Mouse (Mus musculus): Measurements from ENCODE around the gene Snrpd2. TPM values are rescaled to one million over a fixed set of nuclear protein-coding genes. Genes with fewer than 3 reads are reported as not detected.

Gene Snrpd2
- polyA plus RNA-seq, 2 experiments: 143 to 151 TPM

DNA sequence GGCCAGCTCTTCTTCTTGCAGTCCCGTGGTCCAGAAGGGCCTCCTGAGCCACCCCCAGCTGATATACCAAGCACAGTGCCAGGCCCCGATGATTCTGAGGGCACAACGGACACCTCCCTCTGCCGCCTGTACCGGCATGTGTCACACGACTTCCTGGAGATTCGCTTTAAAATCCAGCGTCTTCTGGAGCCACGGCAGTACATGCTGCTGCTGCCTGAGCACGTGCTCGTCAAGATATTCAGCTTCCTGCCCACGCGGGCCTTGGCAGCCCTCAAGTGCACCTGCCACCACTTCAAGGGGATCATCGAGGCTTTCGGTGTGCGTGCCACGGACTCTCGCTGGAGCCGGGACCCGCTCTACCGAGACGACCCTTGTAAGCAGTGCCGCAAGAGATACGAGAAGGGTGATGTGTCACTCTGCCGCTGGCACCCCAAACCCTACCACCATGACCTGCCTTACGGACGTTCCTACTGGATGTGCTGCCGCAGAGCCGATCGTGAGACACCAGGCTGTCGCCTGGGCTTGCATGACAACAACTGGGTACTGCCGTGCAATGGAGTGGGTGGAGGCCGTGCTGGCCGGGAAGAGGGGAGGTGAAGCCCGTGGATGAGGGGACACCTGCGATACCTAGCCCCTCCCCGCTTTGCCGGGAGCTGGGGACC lies 12.7 kb upstream of the Snrpd2 start:
- no peak for TF ChIP-seq POLR2A (IDR thresholded peaks at IDR 0.05; ENCODE audit: borderline replicate concordance, extremely low read depth, insufficient read depth, insufficient read length)
- DNase-seq (ENCODE audit: low spot score) (no peak), ATAC-seq (ENCODE audit: low FRiP score, low read depth) (no peak)
- no peaks in the 10 kb centered on the region for H3K27me3 ChIP-seq (ENCODE audit: control insufficient read depth, insufficient read depth, low read length)
- H3K9ac ChIP-seq (ENCODE audit: low read depth, low read length, severe bottlenecking): no peak overlapping the region
- no peak overlapping the region for H3K4me3 ChIP-seq (replicated peaks; ENCODE audit: low read length)
- 91% methylated on average over 38 of the region's 38 CpGs for WGBS
- peaks cover 3% of the 10 kb centered on the region; the same call in 1 of the 2 replicates for H3K4me1 ChIP-seq (ENCODE audit: control insufficient read depth, insufficient read depth, low read length)
- no peak overlapping the region for H3K4me2 ChIP-seq (replicated peaks; ENCODE audit: low read depth, low read length, severe bottlenecking)
- peaks cover 57% of the 10 kb centered on the region for H3K36me3 ChIP-seq (ENCODE audit: control insufficient read depth, insufficient read depth, low read length)
- no peak overlapping the region for H3K27ac ChIP-seq (replicated peaks; ENCODE audit: low read depth, low read length)
- H3K9me3 ChIP-seq (ENCODE audit: control insufficient read depth, low read length): no peaks in the 10 kb centered on the region

DNA sequence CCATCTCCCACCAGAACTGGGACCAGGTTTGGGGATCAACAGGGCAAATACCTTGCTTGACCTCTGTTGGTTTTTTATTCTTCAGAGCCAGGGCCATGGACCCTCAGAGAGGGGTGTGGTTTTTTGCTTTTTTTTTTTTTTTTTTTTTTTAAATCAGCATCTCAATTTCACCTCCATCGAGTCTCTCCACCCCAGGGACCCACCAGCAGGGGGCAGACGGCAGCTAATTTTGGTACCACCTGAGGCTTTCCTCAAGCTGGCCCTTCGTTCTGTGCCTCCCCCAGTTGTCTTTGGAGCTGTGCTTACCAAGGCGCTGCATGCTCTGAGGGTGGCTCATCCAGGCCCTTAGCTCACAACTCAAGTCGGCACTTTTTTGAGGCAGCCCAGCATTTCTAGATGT lies 12.1 kb upstream of the Snrpd2 start:
- Histone ChIP-seq H3K27ac (replicated peaks; ENCODE audit: low read depth, low read length) (no peak overlapping the region), H3K9me3 (ENCODE audit: control insufficient read depth, low read length) (no peaks in the 10 kb centered on the region), H3K4me1 (ENCODE audit: control insufficient read depth, insufficient read depth, low read length) (no peaks in the 10 kb centered on the region), H3K27me3 (ENCODE audit: control insufficient read depth, insufficient read depth, low read length) (no peaks in the 10 kb centered on the region), H3K36me3 (ENCODE audit: control insufficient read depth, insufficient read depth, low read length) (peaks cover 57% of the 10 kb centered on the region), H3K9ac (ENCODE audit: low read depth, low read length, severe bottlenecking) (no peak overlapping the region), H3K4me2 (replicated peaks; ENCODE audit: low read depth, low read length, severe bottlenecking) (no peak overlapping the region), H3K4me3 (replicated peaks; ENCODE audit: low read length) (no peak overlapping the region)
- DNase-seq (ENCODE audit: low spot score): no peak
- ATAC-seq (ENCODE audit: low FRiP score, low read depth): peak; percentile 8; the same call in 1 of the 2 replicates
- no peak for TF ChIP-seq POLR2A (IDR thresholded peaks at IDR 0.05; ENCODE audit: borderline replicate concordance, extremely low read depth, insufficient read depth, insufficient read length)
- 53% methylated on average over 5 of the region's 5 CpGs for WGBS

DNA sequence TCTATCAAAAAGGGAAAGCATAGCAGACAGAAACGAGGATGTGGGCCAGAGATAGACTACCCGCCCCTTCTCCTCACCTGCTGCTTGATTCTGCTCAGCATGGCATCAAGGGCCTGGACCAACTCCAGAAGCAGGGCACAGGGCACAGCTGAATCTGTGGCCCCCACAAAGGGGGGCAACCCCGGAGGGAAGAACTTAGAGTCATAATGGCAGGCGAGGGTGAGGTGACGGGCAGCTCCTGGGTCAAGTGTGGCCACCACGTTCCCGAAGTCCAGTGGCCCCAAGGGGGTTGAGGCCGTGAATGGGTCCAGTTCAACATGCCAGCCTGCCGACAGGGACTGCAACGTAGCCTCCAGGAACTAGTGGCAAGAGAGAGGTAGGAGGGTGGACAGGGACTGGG lies 2.7 kb upstream of the Snrpd2 start:
- ATAC-seq (ENCODE audit: low FRiP score, low read depth): no peak
- no peak overlapping the region for H3K4me3 ChIP-seq (replicated peaks; ENCODE audit: low read length)
- peaks cover 13% of the 10 kb centered on the region for H3K4me1 ChIP-seq (ENCODE audit: control insufficient read depth, insufficient read depth, low read length)
- TF ChIP-seq POLR2A (IDR thresholded peaks at IDR 0.05; ENCODE audit: borderline replicate concordance, extremely low read depth, insufficient read depth, insufficient read length): no peak
- H3K9ac ChIP-seq (ENCODE audit: low read depth, low read length, severe bottlenecking): no peak overlapping the region
- H3K36me3 ChIP-seq (ENCODE audit: control insufficient read depth, insufficient read depth, low read length): peaks cover 18% of the 10 kb centered on the region
- no peaks in the 10 kb centered on the region for H3K9me3 ChIP-seq (ENCODE audit: control insufficient read depth, low read length)
- DNase-seq (ENCODE audit: low spot score): no peak
- H3K4me2 ChIP-seq (replicated peaks; ENCODE audit: low read depth, low read length, severe bottlenecking): no peak overlapping the region
- H3K27ac ChIP-seq (replicated peaks; ENCODE audit: low read depth, low read length): no peak overlapping the region
- H3K27me3 ChIP-seq (ENCODE audit: control insufficient read depth, insufficient read depth, low read length): no peaks in the 10 kb centered on the region
- 87% methylated on average over 10 of the region's 10 CpGs for WGBS

GRCm38 (mm10) chr7:19147497-19148045 lies 2.0 kb upstream of the Snrpd2 start:
- Histone ChIP-seq H3K27ac (replicated peaks; ENCODE audit: low read depth, low read length) (no peak overlapping the region), H3K27me3 (ENCODE audit: control insufficient read depth, insufficient read depth, low read length) (no peaks in the 10 kb centered on the region), H3K4me2 (replicated peaks; ENCODE audit: low read depth, low read length, severe bottlenecking) (no peak overlapping the region), H3K9ac (ENCODE audit: low read depth, low read length, severe bottlenecking) (no peak overlapping the region), H3K9me3 (ENCODE audit: control insufficient read depth, low read length) (no peaks in the 10 kb centered on the region), H3K36me3 (ENCODE audit: control insufficient read depth, insufficient read depth, low read length) (peaks cover 23% of the 10 kb centered on the region), H3K4me1 (ENCODE audit: control insufficient read depth, insufficient read depth, low read length) (peaks cover 13% of the 10 kb centered on the region), H3K4me3 (replicated peaks; ENCODE audit: low read length) (no peak overlapping the region)
- DNase-seq (ENCODE audit: low spot score): no peak
- TF ChIP-seq POLR2A (IDR thresholded peaks at IDR 0.05; ENCODE audit: borderline replicate concordance, extremely low read depth, insufficient read depth, insufficient read length): no peak
- ATAC-seq (ENCODE audit: low FRiP score, low read depth): no peak
- WGBS: 36% methylated on average over 6 of the region's 6 CpGs

- peak overlapping the region; percentile 52 for H3K9ac ChIP-seq (ENCODE audit: low read depth, low read length, severe bottlenecking)
- no peak for DNase-seq (ENCODE audit: low spot score)
- H3K9me3 ChIP-seq (ENCODE audit: control insufficient read depth, low read length): no peaks in the 10 kb centered on the region
- H3K4me1 ChIP-seq (ENCODE audit: control insufficient read depth, insufficient read depth, low read length): peaks cover 13% of the 10 kb centered on the region
- peak overlapping the region; percentile 70 for H3K4me2 ChIP-seq (replicated peaks; ENCODE audit: low read depth, low read length, severe bottlenecking)
- H3K36me3 ChIP-seq (ENCODE audit: control insufficient read depth, insufficient read depth, low read length): peaks cover 26% of the 10 kb centered on the region
- TF ChIP-seq POLR2A (IDR thresholded peaks at IDR 0.05; ENCODE audit: borderline replicate concordance, extremely low read depth, insufficient read depth, insufficient read length): no peak
- H3K27me3 ChIP-seq (ENCODE audit: control insufficient read depth, insufficient read depth, low read length): no peaks in the 10 kb centered on the region
- WGBS: 12% methylated on average over 20 of the region's 20 CpGs
- no peak overlapping the region for H3K27ac ChIP-seq (replicated peaks; ENCODE audit: low read depth, low read length)
- ATAC-seq (ENCODE audit: low FRiP score, low read depth): no peak
- peak overlapping the region; percentile 64 for H3K4me3 ChIP-seq (replicated peaks; ENCODE audit: low read length)
Measured at GRCm38 (mm10) chr7:19148180-19148874, 1.2 kb upstream of the Snrpd2 start.
